Mouse (Mus musculus): ENCODE measurements around the gene Ephb1.

GRCm38 (mm10) chr9:102033231-102033630 lies 321.3 kb downstream of the Ephb1 start:
- TF ChIP-seq CTCF (IDR thresholded peaks at IDR 0.05; ENCODE audit: low read depth, low read length) (no peak), POLR2A (IDR thresholded peaks at IDR 0.05; ENCODE audit: extremely low read depth, insufficient read depth, low read length) (no peak)
